Mouse (Mus musculus) C2C12 (cell line): Measurements from ENCODE around the gene Spock2. TPM values are rescaled to one million over a fixed set of nuclear protein-coding genes. Genes with fewer than 3 reads are reported as not detected.
A peak's percentile ranks its signal among the peaks of the same experiment; 100 is the strongest.

Experiments used
- H3K27me3 ChIP-seq: one replicate; pipeline ENCODE4 v1.6.1; 2011; ENCODE audit not compliant: control insufficient read depth, insufficient read depth, insufficient read length
- H3K36me3 ChIP-seq: one replicate; pipeline ENCODE4 v1.6.1; 2011; ENCODE audit not compliant: control insufficient read depth, insufficient read depth
- H3K4me3 ChIP-seq: one replicate; pipeline ENCODE4 v1.5.1; 2011; ENCODE audit warnings: mild to moderate bottlenecking, control low read depth; ENCODE audit not compliant: poor library complexity, insufficient read depth, severe bottlenecking
- H3K79me2 ChIP-seq: one replicate; pipeline ENCODE4 v1.6.1; 2011; ENCODE audit not compliant: control insufficient read depth, insufficient read depth
- H3K79me3 ChIP-seq: one replicate; pipeline ENCODE4 v1.6.1; 2011; ENCODE audit warnings: low read depth, control low read depth
- H3ac ChIP-seq: one replicate; pipeline ENCODE3; 2011; ENCODE audit warnings: low read depth; ENCODE audit not compliant: control insufficient read depth, insufficient read length
- CEBPB ChIP-seq: IDR thresholded peaks from one replicate; pipeline ENCODE4 v1.6.1; 2011; ENCODE audit warnings: low read depth, mild to moderate bottlenecking, control low read depth, moderate library complexity
- CTCF ChIP-seq: IDR thresholded peaks from one replicate; pipeline ENCODE4 v1.5.1; 2011; ENCODE audit not compliant: control insufficient read depth, insufficient read depth, insufficient read length
- FOSL1 ChIP-seq: IDR thresholded peaks from one replicate; pipeline ENCODE4 v1.8.0; 2011; ENCODE audit warnings: mild to moderate bottlenecking, low read length; ENCODE audit not compliant: poor library complexity, insufficient read depth, severe bottlenecking
- MAX ChIP-seq: IDR thresholded peaks from one replicate; pipeline ENCODE4 v1.6.1; 2011; ENCODE audit warnings: mild to moderate bottlenecking, control low read depth
- MYOD1 ChIP-seq: IDR thresholded peaks from one replicate; pipeline ENCODE4 v1.6.1; 2011; ENCODE audit warnings: low read depth; ENCODE audit not compliant: control insufficient read depth, insufficient read length
- MYOG ChIP-seq: IDR thresholded peaks from one replicate; pipeline ENCODE4 v1.6.1; 2011; ENCODE audit not compliant: control insufficient read depth, insufficient read length; ENCODE audit errors: extremely low read depth
- USF1 ChIP-seq: IDR thresholded peaks from one replicate; pipeline ENCODE4 v1.6.1; 2011; ENCODE audit warnings: low read depth, mild to moderate bottlenecking, control low read depth, moderate library complexity
- long read RNA-seq, 2 experiments: library from polyadenylated mRNA; unstranded; transcript quantifications; one replicate each; pipeline ENCODE4 v2.0.0; 2019 to 2020
- polyA plus RNA-seq: library from polyadenylated mRNA; unstranded; fragments of >200 nt; fragmentation: generic; extraction: Trizol; gene quantifications from one replicate; pipeline ENCODE4 v1.2.1, GENCODE M21; 2012; ENCODE audit warnings: missing spikeins

Spock2 gene
- 12.1 TPM for polyA plus RNA-seq
- long read RNA-seq, experiment 1, partial matches to known transcripts = 0 of 8 reads
- long read RNA-seq, experiment 1, other reads (novel, unspliced or antisense) = 8 of 8 reads
- long read RNA-seq, experiment 2, partial matches to known transcripts = 0 of 30 reads
- long read RNA-seq, experiment 2, other reads (novel, unspliced or antisense) = 30 of 30 reads

DNA sequence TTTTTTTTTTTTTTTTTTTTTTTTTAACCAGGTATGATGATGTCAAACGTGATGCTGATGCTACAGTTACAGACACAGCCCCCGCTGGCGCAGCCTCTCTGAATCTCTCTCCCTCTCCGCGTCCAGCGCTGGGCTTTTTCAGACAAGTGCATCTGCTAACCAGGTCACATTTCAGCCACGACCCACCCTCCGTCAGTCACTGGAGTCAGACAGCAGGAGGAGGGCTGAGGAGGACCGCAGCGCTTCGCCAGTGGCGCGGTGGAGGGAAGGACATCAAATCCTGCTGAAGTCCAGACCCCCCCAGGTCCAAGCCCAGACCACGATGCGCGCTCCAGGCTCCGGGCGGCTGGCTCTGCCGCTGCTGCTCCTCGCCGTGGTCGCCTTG is at the start of gene Spock2:
Gene Spock2, plus strand, starts transcription at position 74 of the 385 bp plus-strand sequence.
- Histone ChIP-seq H3K79me3 (no peaks in the 10 kb centered on the region), H3ac (peak within 1 kb of the TSS; percentile 82), H3K79me2 (no peaks in the 10 kb centered on the region), H3K36me3 (no peaks in the 10 kb centered on the region), H3K4me3 (peak within 1 kb of the TSS; percentile 11), H3K27me3 (no peaks in the 10 kb centered on the region)
- TF ChIP-seq CEBPB (no peak), CTCF (no peak), MYOG (no peak), MYOD1 (no peak), FOSL1 (no peak), USF1 (no peak), MAX (no peak)

DNA sequence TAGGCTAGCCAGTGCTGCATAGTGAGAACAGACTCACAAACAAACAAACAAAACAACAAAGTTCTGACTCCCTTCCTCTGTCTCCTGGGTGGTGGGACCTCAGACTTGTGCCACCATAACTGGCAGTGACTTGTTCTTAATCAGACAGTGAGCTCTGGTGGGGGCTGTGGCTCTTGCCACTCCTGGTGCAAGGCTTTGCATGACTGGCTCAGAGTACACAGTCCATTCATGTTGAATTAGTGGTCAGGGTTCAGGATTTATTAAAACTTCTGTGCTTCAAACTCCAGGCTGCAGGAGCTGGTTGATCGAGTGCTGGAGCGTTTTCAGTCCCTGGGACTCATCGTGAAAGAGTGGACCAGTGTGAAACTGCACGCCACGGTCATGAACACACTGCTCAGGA is 43.8 kb upstream of the Spock2 start:
- no peak overlapping the region for H3ac ChIP-seq

DNA sequence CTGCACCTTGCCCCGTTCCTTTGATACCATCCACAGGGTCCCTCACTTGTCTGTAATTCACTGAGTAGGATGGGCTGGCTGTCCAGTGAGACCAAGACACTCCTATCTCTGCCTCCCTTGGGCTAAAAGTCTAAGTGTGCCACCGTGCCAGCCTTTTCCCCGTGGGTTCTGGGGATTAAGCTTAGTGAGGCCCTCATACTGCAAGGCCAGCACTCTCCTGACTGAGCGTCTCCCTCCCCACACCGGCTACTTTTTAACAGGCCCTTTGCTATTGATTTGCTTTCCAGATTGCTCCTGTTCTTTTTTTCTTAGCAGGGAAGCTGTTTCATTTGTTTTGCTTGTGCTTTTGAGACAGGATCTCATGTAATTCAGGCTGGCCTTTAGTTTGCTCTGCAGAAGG is 43.1 kb upstream of the Spock2 start:
- TF ChIP-seq CTCF (no peak), MYOD1 (no peak), MAX (no peak), CEBPB (no peak), USF1 (no peak)
- no peak overlapping the region for H3K4me3 ChIP-seq

More for the DNA sequence above, 43.8 kb upstream of the Spock2 start:
- H3K79me2 ChIP-seq = no peaks in the 10 kb centered on the region
- H3K4me3 ChIP-seq = no peak overlapping the region
- no peaks in the 10 kb centered on the region for H3K79me3 ChIP-seq
- H3K36me3 ChIP-seq = no peaks in the 10 kb centered on the region
- TF ChIP-seq CEBPB = no peak
- no peak for TF ChIP-seq MYOG
- no peak for TF ChIP-seq USF1
- TF ChIP-seq FOSL1 = no peak
- TF ChIP-seq MAX = no peak
- TF ChIP-seq CTCF = no peak
- H3K27me3 ChIP-seq = no peaks in the 10 kb centered on the region

DNA sequence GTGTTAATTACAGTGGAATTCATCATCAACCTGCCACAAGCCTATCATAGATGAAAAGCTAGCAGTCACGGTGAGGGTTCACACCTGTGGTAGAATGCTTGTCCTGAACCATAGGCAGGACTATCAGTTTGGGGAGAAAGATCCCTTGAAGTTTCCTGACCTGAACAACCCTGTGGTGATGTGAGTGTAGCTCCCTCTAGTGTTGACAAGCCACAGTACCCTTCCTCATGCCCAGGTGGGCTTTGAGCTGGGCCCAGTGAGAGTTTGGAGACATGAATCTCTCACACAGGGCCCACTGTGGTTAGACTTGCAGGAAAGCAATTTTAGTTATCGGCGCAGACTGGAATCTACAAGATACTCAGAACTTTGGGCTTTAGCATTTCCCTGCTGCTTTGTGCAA is 39.5 kb upstream of the Spock2 start:
- no peak overlapping the region for H3ac ChIP-seq
- TF ChIP-seq MYOG = no peak
- TF ChIP-seq CTCF = peak; percentile 64

More for the DNA sequence above, 43.1 kb upstream of the Spock2 start:
- Histone ChIP-seq H3ac (no peak overlapping the region), H3K27me3 (no peaks in the 10 kb centered on the region), H3K36me3 (no peaks in the 10 kb centered on the region), H3K79me3 (no peaks in the 10 kb centered on the region), H3K79me2 (no peaks in the 10 kb centered on the region)

DNA sequence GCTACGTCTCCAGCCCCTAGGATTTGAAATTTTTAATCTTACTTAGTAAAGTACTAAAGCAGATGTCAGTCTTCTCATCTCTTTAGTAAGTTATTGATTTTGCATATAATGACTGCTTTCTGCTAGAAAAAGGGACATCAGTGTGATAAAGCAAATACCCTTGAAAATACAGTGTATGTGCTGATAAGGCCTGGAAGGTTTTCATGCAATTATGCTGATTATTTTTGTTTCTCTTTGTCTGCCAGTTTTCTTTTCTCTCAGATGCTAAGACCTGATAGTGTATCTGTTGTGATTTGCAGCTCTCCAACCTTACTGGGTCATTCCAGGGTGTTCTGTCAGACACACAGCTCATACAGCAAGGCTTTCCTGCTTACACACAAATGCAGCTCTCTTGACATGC is 30.9 kb upstream of the Spock2 start:
- Histone ChIP-seq H3K4me3 (no peak overlapping the region), H3ac (no peak overlapping the region)
- TF ChIP-seq MAX (no peak), CEBPB (no peak), MYOD1 (no peak), CTCF (no peak), USF1 (no peak), FOSL1 (no peak)

More for the DNA sequence above, 39.5 kb upstream of the Spock2 start:
- H3K4me3 ChIP-seq = no peak overlapping the region
- H3K36me3 ChIP-seq = no peaks in the 10 kb centered on the region
- H3K27me3 ChIP-seq = no peaks in the 10 kb centered on the region
- H3K79me2 ChIP-seq = no peaks in the 10 kb centered on the region
- H3K79me3 ChIP-seq = no peaks in the 10 kb centered on the region

DNA sequence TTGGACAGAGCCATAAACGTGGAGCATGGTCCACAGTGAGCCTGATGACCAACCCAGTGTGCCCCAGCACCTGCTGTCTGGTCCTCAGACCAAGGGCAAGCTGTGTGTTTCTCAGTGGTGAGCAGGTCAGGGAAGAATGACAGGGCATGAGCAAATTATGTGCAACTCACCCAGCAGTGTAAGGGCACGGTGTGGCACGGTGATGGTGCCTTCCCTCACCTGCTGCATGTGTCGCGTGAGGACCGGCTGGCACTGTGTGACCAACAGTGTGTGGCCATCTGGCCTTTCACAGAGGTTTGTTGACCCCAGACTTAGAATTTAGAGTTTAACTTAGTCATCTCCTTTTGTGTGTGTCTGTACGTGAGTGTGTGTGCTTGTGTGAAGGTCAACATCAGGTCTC is 28.8 kb upstream of the Spock2 start:
- Histone ChIP-seq H3K79me2 (no peaks in the 10 kb centered on the region), H3ac (no peak overlapping the region), H3K4me3 (no peak overlapping the region), H3K36me3 (no peaks in the 10 kb centered on the region), H3K79me3 (no peaks in the 10 kb centered on the region), H3K27me3 (no peaks in the 10 kb centered on the region)
- TF ChIP-seq MYOD1 = peak; percentile 41
- no peak for TF ChIP-seq USF1

More for the DNA sequence above, 30.9 kb upstream of the Spock2 start:
- H3K36me3 ChIP-seq = no peaks in the 10 kb centered on the region
- H3K27me3 ChIP-seq = no peaks in the 10 kb centered on the region
- H3K79me3 ChIP-seq = no peaks in the 10 kb centered on the region
- no peaks in the 10 kb centered on the region for H3K79me2 ChIP-seq
